ENCODE assay signal across 9 mouse cellular contexts in genomic region chr12:40221611-40222010, GRCm38 (mm10). TPM values are rescaled to one million over a fixed set of nuclear protein-coding genes. Genes with fewer than 3 reads are reported as not detected.
DNase-seq lines count a peak whose midpoint lies in the region; ATAC-seq lines count a peak whose summit lies in the region.
"Had no signal": no experiment of that assay in that cellular context is flagged by ENCODE, and none has a peak within 500 bp of the region (broad histone marks: within the 10 kb centered on the region; RNA-seq: fewer than 3 reads in every experiment).

No protein-coding gene starts in this region.

- H3K9ac ChIP-seq in heart, embryonic 15.5 days, result peak overlapping the region; percentile 86
- peak overlapping the region; percentile 97 for H3K9ac ChIP-seq in hindbrain, embryonic 13.5 days
- peak overlapping the region; percentile 88; the same call in 1 of the 2 replicates for H3K9ac ChIP-seq in midbrain, embryonic 14.5 days (replicated peaks; ENCODE audit: low read length)

- 6% methylated on average over 5 of the region's 5 CpGs for WGBS in heart, embryonic 15.5 days
- 21% methylated on average over 5 of the region's 5 CpGs for whole genome bisulfite sequencing in hindbrain, embryonic 13.5 days
- 23% methylated on average over 5 of the region's 5 CpGs for WGBS in midbrain, embryonic 14.5 days

- peak overlapping the region; percentile 79 for H3K4me2 ChIP-seq in heart, embryonic 15.5 days
- peak overlapping the region; percentile 74 for H3K4me2 ChIP-seq in hindbrain, embryonic 13.5 days
- H3K4me2 ChIP-seq in midbrain, embryonic 14.5 days (ENCODE audit: low read length), result peak overlapping the region; percentile 67

- peak overlapping the region; percentile 99 for H3K27ac ChIP-seq in heart, embryonic 15.5 days
- H3K27ac ChIP-seq in hindbrain, embryonic 13.5 days, result peak overlapping the region; percentile 98; the same call in 1 of the 2 replicates
- H3K27ac ChIP-seq in midbrain, embryonic 14.5 days (replicated peaks; ENCODE audit: low read depth, low read length), result no peak overlapping the region

- H3K36me3 ChIP-seq in heart, embryonic 15.5 days, result peaks cover 5% of the 10 kb centered on the region; the same call in 1 of the 2 replicates
- H3K36me3 ChIP-seq in hindbrain, embryonic 13.5 days, result peaks cover under 1% of the 10 kb centered on the region; the same call in 1 of the 2 replicates
- peaks cover 6% of the 10 kb centered on the region for H3K36me3 ChIP-seq in midbrain, embryonic 14.5 days (ENCODE audit: control insufficient read depth, insufficient read depth, low read length)

- no peaks in the 10 kb centered on the region for H3K9me3 ChIP-seq in heart, embryonic 15.5 days (replicated peaks)
- H3K9me3 ChIP-seq in hindbrain, embryonic 13.5 days, result no peaks in the 10 kb centered on the region
- no peaks in the 10 kb centered on the region for H3K9me3 ChIP-seq in midbrain, embryonic 14.5 days (ENCODE audit: control insufficient read depth, low read length)

- no peak for DNase-seq in heart, adult 9 months (ENCODE audit: low spot score in 2 of 2)
- DNase-seq in MN1 (ENCODE audit: low spot score), result peak; percentile 42
- DNase-seq in midbrain, embryonic 14.5 days, result no peak
- no peak for DNase-seq in spleen, postnatal 36 days (ENCODE audit: low spot score in 2 of 2)
- no peak for DNase-seq in right cerebral cortex, postnatal 14 days
- DNase-seq in left cerebral cortex, postnatal 10 days (ENCODE audit: extremely low spot score in 1 of 2, low spot score in 2 of 2), result no peak
- DNase-seq: right cerebral cortex, postnatal 25 days had no signal

- H3K27me3 ChIP-seq in heart, embryonic 15.5 days, result no peaks in the 10 kb centered on the region
- no peaks in the 10 kb centered on the region for H3K27me3 ChIP-seq in hindbrain, embryonic 13.5 days
- H3K27me3 ChIP-seq in midbrain, embryonic 14.5 days (ENCODE audit: control insufficient read depth, insufficient read depth, low read length), result no peaks in the 10 kb centered on the region

- H3K4me1 ChIP-seq in heart, embryonic 15.5 days (replicated peaks), result peaks cover 18% of the 10 kb centered on the region
- peaks cover 22% of the 10 kb centered on the region for H3K4me1 ChIP-seq in hindbrain, embryonic 13.5 days (replicated peaks)
- peaks cover 26% of the 10 kb centered on the region for H3K4me1 ChIP-seq in midbrain, embryonic 14.5 days (ENCODE audit: control insufficient read depth, insufficient read depth, low read length)

- ATAC-seq in heart, embryonic 15.5 days (replicated peaks; ENCODE audit: insufficient number of reproducible peaks, insufficient read depth, low FRiP score, low read depth), result no peak
- ATAC-seq in hindbrain, embryonic 13.5 days (ENCODE audit: low FRiP score), result no peak
- no peak for ATAC-seq in midbrain, embryonic 14.5 days (ENCODE audit: low FRiP score, low TSS enrichment)

- intact Hi-C loops in left cerebral cortex, postnatal 10 days (cut with DNase I), result no loop called here

- peak overlapping the region; percentile 92 for H3K4me3 ChIP-seq in heart, embryonic 15.5 days
- peak overlapping the region; percentile 92 for H3K4me3 ChIP-seq in hindbrain, embryonic 13.5 days
- peak overlapping the region; percentile 100 for H3K4me3 ChIP-seq in midbrain, embryonic 14.5 days (replicated peaks; ENCODE audit: low read depth, low read length)

RNA-seq across cellular contexts. Expression of gene Lsmem1, which starts 22.3 kb away (rescaled TPM):
- polyA plus RNA-seq in heart, embryonic 15.5 days (2015; fragmentation: Nextera tagmentation; extraction: Ambion mirVana), result 26.3 and 31.2 TPM in 2 replicates
- 0.18 TPM in 1 of 2 replicates, not detected in the other for polyA plus RNA-seq in hindbrain, embryonic 13.5 days (2015; fragmentation: Nextera tagmentation; extraction: Ambion mirVana)
- polyA plus RNA-seq in midbrain, embryonic 14.5 days (2014; fragmentation: Nextera tagmentation; extraction: Ambion mirVana), result not detected in 2 replicates
- total RNA-seq in left cerebral cortex, postnatal 10 days (2021), result 1 to 10 TPM in 1 of 2 experiments, under 1 TPM in 1; 0.92 to 1.7 TPM

RNA-seq across cellular contexts. Expression of gene Ifrd1, which starts 26.7 kb away (rescaled TPM):
- polyA plus RNA-seq in heart, embryonic 15.5 days (2015; fragmentation: Nextera tagmentation; extraction: Ambion mirVana), result 85.8 and 86.3 TPM in 2 replicates
- 164 TPM in 2 replicates for polyA plus RNA-seq in hindbrain, embryonic 13.5 days (2015; fragmentation: Nextera tagmentation; extraction: Ambion mirVana)
- polyA plus RNA-seq in midbrain, embryonic 14.5 days (2014; fragmentation: Nextera tagmentation; extraction: Ambion mirVana), result 186 and 201 TPM in 2 replicates
- 100 to 1,000 TPM in 1 of 2 experiments, 10 to 100 TPM in 1; 89.8 to 108 TPM for total RNA-seq in left cerebral cortex, postnatal 10 days (2021)

Comparison
In these comparisons a context has a peak if more than half of its experiments do, and no peak if none do; other contexts are left out.
1. RNA of gene Lsmem1, which starts 22.3 kb away (polyA plus RNA-seq): 26.3 to 31.2 TPM in heart, embryonic 15.5 days; 0.18 TPM in hindbrain, embryonic 13.5 days and not detected in midbrain, embryonic 14.5 days; every median in the first group is over 10 times any median in the second.
2. Peak in every context shown above with its lines, with median percentiles within 50 percentile points of each other: H3K4me2 ChIP-seq, H3K4me3 ChIP-seq and H3K9ac ChIP-seq.